Mouse (Mus musculus) G1E (cell line): Measurements from ENCODE around the gene Tep1. TPM values are rescaled to one million over a fixed set of nuclear protein-coding genes. Genes with fewer than 3 reads are reported as not detected.
"Not testable (repeated sequence)": the region's sequence is repeated elsewhere in the genome, so short reads cannot be mapped to it uniquely, and the experiment has no call there.

Experiments
- ATAC-seq: 2 replicates; pipeline ENCODE4 v1.8.0; 2016; ENCODE audit warnings: mild to moderate bottlenecking; ENCODE audit not compliant: insufficient number of reproducible peaks, poor library complexity, low FRiP score, severe bottlenecking; ENCODE audit errors: extremely low read depth
- DNase-seq: peaks from one replicate; pipeline ENCODE4 v3.0.0; 2012; ENCODE audit warnings: low spot score
- H3K27me3 ChIP-seq: 2 replicates; pipeline ENCODE4 v1.6.1; 2012; ENCODE audit warnings: mild to moderate bottlenecking, low read length, inconsistent platforms; ENCODE audit not compliant: insufficient read depth
- H3K36me3 ChIP-seq: replicated peaks from 2 replicates; pipeline ENCODE3; 2012; ENCODE audit warnings: mild to moderate bottlenecking, inconsistent platforms
- H3K4me1 ChIP-seq: 2 replicates; pipeline ENCODE4 v1.6.1; 2012; ENCODE audit warnings: low read depth, low read length, inconsistent platforms, mixed read lengths; ENCODE audit not compliant: insufficient read depth
- H3K4me3 ChIP-seq: 2 replicates; pipeline ENCODE4 v1.5.1; 2012; ENCODE audit warnings: low read depth, mild to moderate bottlenecking, inconsistent platforms, low read length, moderate library complexity, mixed read lengths
- H3K9me3 ChIP-seq: replicated peaks from 2 replicates; pipeline ENCODE4 v1.6.1; 2012; ENCODE audit warnings: inconsistent platforms
- CTCF ChIP-seq: IDR thresholded peaks from 2 replicates; pipeline ENCODE4 v1.5.1; 2012; ENCODE audit warnings: low read depth, low read length, inconsistent platforms, mixed read lengths
- GATA1 ChIP-seq: IDR thresholded peaks from 2 replicates; pipeline ENCODE4 v1.6.1; 2012; ENCODE audit warnings: borderline replicate concordance, low read length, inconsistent platforms, mixed read lengths
- GATA2 ChIP-seq: IDR thresholded peaks from 2 replicates; pipeline ENCODE4 v1.6.1; 2012; ENCODE audit warnings: low read depth, low read length, inconsistent platforms, borderline replicate concordance
- POLR2AphosphoS5 ChIP-seq: IDR thresholded peaks from 2 replicates; pipeline ENCODE4 v1.6.1; 2012; ENCODE audit warnings: low read depth, low read length, inconsistent platforms; ENCODE audit not compliant: insufficient replicate concordance
- TAL1 ChIP-seq: conservative IDR thresholded peaks from 2 replicates; pipeline ENCODE4 v1.6.1; 2012; ENCODE audit warnings: low read depth, low read length, inconsistent platforms, mixed read lengths
- polyA plus RNA-seq: library from polyadenylated mRNA; stranded (reverse); fragments of >175 nt; gene quantifications from 2 replicates; pipeline ENCODE4 v1.2.3, GENCODE M21; 2012
- total RNA-seq, 2 experiments: library from RNA; stranded (forward) in 1 of 2; stranded (reverse) in 1 of 2; fragments of 200-1000 nt in 1 of 2; fragments of >200 nt in 1 of 2; fragmentation: Nextera tagmentation in 1 of 2; gene quantifications; 2 replicates each; pipeline ENCODE4 v1.2.3; 2014 to 2017

The Tep1 gene
- total RNA-seq (2014; fragmentation: Nextera tagmentation) (17.0 and 21.3 TPM in 2 replicates), total RNA-seq (2017) (29.1 and 29.9 TPM in 2 replicates), polyA plus RNA-seq (2.7 and 3.3 TPM in 2 replicates)

DNA sequence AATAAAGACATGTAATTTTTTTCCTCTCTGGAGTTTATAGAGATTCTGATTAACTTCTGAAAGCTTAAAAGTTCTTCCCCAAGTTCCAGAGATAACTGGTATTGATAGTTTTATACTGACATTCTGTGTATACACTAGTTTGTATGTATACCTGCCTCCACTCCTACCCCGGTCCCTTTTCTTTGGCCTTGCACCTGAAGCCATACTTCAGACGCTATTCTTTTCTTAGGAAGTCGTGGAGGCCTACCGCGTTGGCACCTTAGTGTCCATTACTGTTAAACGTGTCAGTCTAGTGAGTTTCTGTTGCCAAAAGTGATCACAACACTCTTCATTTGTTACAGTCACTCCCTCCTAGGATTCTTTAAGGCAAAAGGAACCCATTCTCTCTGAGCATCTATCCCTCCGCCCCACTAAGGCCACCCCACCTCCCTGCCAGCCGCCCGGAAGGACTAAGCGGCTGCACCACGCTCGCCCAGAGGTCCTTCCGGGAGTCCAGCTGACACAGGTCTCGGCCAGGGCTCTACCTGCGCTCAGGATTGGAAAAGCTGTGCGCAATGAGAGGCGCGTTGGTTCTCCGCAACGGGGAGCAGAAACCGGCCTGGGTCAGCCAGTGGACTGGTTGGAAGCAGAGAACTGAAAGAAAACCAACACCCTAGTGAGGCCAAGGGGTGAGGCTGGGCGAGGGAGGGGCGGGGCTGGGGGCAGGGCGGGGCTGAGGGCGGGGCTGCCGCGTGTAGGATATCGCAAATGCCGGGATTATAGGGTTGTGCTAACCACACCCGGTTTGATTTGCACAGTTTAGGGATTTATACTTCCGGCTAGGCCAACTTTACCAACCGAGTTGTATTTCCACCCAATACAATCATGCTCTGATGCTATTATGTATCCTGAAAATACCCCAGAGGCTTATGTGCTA lies at the start of gene Tep1:
Gene Tep1 (minus strand): TSS at position 672 of the 916 bp plus-strand sequence.
- TF ChIP-seq GATA1 (no peak), CTCF (no peak), GATA2 (no peak), POLR2AphosphoS5 (no peak), TAL1 (no peak)
- Histone ChIP-seq H3K9me3 (no peaks in the 10 kb centered on the region), H3K36me3 (peaks cover 38% of the 10 kb centered on the region), H3K4me1 (peaks cover 17% of the 10 kb centered on the region), H3K27me3 (no peaks in the 10 kb centered on the region), H3K4me3 (peak within 1 kb of the TSS; percentile 77)
- DNase-seq (peak; percentile 86), ATAC-seq (peak; percentile 92)

DNA sequence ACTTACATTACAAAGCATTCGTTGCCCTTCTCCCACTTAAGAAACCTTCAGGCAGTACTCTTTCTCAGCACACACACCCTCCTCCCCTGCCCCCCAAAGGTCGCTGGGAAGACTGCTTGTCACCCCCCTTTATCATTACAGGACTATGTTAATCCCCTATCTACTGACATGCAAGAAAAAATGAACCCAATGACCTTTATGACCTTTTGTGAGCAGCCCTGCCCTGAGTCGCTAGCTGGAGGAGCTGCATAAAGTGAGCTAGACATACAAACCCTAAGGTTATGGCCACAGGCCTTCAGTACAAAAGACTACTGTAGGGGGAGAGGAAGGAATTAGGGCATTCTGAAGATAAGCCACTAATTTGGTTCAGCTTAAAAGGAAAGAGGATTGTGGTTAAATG lies 41.0 kb upstream of the Tep1 start:
- no peaks in the 10 kb centered on the region for H3K4me1 ChIP-seq

DNA sequence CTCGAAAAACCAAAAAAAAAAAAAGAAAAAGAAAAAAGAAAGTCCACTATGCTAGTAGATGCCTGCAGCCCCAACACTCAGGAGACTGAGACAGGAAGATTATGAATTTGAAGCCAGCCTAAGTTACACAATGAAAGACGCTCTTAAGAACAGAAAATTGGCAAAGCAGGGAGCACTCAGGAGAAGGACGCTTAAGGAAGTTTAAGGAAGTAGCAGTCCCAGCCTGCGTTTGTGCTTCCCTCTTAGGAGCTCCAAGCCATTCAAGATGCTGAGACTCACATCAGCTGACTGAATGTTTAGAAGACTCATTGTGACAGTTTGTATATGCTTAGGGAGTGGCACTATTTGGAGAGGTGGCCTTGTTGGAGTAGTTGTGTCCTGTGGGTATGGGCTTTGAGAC lies 37.8 kb upstream of the Tep1 start:
- no peaks in the 10 kb centered on the region for H3K4me1 ChIP-seq
- H3K27me3 ChIP-seq = no peaks in the 10 kb centered on the region
- no peak for ATAC-seq
- no peak for DNase-seq
- no peaks in the 10 kb centered on the region for H3K9me3 ChIP-seq
- no peak overlapping the region for H3K4me3 ChIP-seq
- no peak for TF ChIP-seq GATA1
- TF ChIP-seq GATA2 = no peak
- no peak for TF ChIP-seq POLR2AphosphoS5
- no peak for TF ChIP-seq TAL1
- TF ChIP-seq CTCF = no peak
- peaks cover 42% of the 10 kb centered on the region for H3K36me3 ChIP-seq

More for the DNA sequence above, 41.0 kb upstream of the Tep1 start:
- peaks cover 71% of the 10 kb centered on the region for H3K36me3 ChIP-seq
- TF ChIP-seq TAL1 (no peak), CTCF (no peak), GATA2 (no peak), POLR2AphosphoS5 (no peak), GATA1 (no peak)
- ATAC-seq (no peak), DNase-seq (no peak)
- H3K9me3 ChIP-seq = no peaks in the 10 kb centered on the region
- H3K27me3 ChIP-seq = no peaks in the 10 kb centered on the region
- H3K4me3 ChIP-seq = no peak overlapping the region

DNA sequence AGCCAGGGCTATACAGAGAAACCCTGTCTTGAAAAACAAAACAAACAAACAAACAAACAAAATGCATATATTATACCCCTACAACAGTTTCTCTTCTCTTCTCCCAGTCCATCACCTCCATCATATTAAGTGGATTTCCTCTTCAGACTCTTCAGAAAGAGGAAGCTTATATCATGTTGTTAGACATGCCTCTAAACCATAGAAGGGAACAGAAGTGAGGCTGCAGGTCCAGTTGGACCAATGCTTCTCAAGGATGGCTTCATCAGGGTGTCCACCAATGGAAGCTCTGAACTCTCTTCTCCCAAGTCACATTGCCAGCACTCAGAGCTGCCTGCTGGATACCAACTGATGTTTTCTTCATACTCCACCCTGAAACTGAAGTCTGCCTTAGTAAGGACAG lies 35.0 kb upstream of the Tep1 start:
- not testable (repeated sequence) for H3K27me3 ChIP-seq, H3K4me3 ChIP-seq, H3K4me1 ChIP-seq, H3K9me3 ChIP-seq, ATAC-seq, DNase-seq
- peaks cover 17% of the 10 kb centered on the region for H3K36me3 ChIP-seq

DNA sequence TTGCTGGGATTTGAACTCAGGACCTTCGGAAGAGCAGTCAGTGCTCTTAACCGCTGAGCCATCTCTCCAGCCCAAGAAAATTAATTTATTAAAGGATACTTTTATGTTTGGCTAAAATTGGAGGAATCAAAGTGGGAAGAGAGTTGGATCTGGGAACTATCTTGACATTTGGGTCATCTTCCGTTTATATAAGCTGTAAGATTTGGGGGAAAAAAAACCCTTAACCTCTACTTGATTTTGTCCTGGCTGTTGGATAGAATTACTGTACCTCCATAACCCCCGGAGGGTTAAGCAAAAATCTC lies 34.4 kb upstream of the Tep1 start:
- Histone ChIP-seq H3K27me3 (0 out of 2 replicates have a peak, but pooled peaks cover 3% of the 10 kb centered on the region), H3K9me3 (peaks cover 6% of the 10 kb centered on the region; the same call in 1 of the 2 replicates), H3K4me1 (no peaks in the 10 kb centered on the region), H3K4me3 (no peak overlapping the region), H3K36me3 (peaks cover 12% of the 10 kb centered on the region)
- TF ChIP-seq GATA1 = no peak
- TF ChIP-seq GATA2 = no peak
- ATAC-seq (no peak), DNase-seq (no peak)

DNA sequence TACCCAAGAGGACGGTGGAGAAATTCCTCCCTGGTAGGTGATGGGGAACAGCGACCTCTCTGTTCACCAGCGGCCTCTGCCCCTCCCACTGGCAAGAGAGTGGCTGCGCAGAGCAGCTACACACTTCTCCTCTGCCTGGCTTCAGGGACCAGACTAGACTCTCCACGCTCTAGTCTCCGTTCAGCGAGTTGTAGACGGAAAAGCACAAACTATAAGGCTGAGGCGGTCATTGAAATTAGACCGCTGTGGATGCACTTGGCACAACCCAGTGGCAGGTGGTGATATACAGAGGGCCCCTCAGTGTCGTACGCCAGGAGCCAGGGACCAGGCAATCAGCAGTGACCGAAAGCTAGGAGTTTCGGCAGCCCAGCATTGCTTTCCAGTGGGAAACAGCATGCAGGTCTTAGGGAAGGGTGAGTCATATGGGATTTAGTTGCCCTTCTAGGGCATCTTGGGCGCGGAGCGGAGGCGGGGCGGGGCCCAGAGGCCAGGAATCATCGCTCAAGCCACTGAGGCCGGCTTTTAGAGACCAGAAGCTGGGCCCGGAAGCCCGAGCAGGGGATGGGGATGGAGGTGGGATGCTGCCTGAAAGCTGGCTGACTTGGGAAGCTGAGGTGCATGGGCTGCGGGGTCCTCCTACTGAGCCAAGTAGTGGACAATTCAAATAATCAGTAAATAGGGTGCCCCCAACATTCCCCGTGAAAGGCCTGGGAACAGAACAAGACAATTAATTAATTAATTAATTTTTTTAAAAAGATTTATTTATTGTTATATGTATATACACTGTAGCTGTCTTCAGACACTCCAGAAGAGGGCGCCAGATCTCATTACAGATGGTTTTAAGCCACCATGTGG lies 33.8 kb upstream of the Tep1 start:
- TF ChIP-seq TAL1 (no peak), GATA2 (no peak)
- ATAC-seq = no peak
- no peak for DNase-seq
- no peaks in the 10 kb centered on the region for H3K4me1 ChIP-seq
- peaks cover 9% of the 10 kb centered on the region for H3K36me3 ChIP-seq
- H3K4me3 ChIP-seq = no peak overlapping the region
- H3K9me3 ChIP-seq = peaks cover 6% of the 10 kb centered on the region; the same call in 1 of the 2 replicates
- H3K27me3 ChIP-seq = 0 out of 2 replicates have a peak, but pooled peaks cover 3% of the 10 kb centered on the region

DNA sequence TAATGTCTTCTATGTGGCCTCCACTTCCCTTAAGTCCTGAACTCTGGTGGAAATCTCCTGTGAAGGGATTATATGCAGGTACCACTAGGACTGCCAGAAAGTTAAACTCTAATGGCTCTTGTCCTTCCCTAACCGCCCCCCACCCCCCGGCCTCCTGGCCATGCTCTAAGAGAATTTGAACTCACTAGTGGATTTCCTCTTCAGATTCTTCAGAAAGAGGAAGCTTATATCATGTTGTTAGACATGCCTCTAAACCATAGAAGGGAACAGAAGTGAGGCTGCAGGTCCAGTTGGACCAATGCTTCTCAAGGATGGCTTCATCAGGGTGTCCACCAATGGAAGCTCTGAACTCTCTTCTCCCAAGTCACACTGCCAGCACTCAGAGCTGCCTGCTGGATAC lies 27.6 kb upstream of the Tep1 start:
- H3K9me3 ChIP-seq, DNase-seq, ATAC-seq, H3K36me3 ChIP-seq, H3K4me3 ChIP-seq, H3K4me1 ChIP-seq: not testable (repeated sequence)
- peaks cover 21% of the 10 kb centered on the region for H3K27me3 ChIP-seq
